ENCODE assay signal across 8 mouse cellular contexts in the genomic region with DNA sequence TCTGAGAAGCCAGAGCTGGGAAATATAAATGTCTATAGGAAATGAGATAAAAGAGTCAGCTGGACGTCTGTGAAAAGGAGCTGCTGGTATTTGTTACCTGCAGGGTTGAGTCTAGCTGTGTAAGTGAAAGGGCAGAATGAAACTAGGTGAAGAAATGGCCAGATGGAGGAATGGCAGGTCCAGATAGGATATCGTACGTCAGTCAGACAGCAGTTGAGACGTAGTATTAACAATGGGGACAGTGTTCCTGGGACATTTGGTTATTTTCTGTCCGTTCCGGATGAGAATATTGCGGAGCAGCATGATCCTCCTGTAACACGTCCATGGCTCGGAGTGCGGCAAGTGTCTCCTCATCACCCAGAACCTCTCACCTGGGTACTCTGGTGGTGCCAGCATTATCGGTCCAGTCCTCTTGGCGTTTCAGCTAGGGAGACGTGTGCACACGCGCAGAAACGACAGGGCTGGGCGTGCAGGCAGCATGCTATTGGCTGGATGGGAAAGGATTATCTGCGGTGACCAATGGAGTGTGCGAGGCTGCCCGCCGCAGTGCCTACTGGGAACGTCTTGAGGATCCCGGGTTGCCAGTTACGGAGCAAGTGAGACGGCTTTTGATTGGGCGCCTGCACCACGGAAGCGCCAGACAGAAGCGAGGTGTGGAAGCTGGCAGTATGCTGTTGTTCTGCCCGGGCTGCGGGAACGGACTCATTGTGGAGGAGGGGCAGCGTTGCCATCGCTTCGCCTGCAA. TPM values are rescaled to one million over a fixed set of nuclear protein-coding genes. Genes with fewer than 3 reads are reported as not detected.
A peak's percentile ranks its signal among the peaks of the same experiment; 100 is the strongest.
DNase-seq lines count a peak whose midpoint lies in the region; ATAC-seq lines count a peak whose summit lies in the region.

Polr3k (plus strand) TSS at position 547 of the 745 bp plus-strand sequence.

- H3K4me1 ChIP-seq in brown adipose tissue, adult 24 weeks (ENCODE audit: control insufficient read depth, insufficient read depth, insufficient read length, low read length) = no peaks in the 10 kb centered on the region
- H3K4me1 ChIP-seq in heart, embryonic 13.5 days = peaks cover 19% of the 10 kb centered on the region
- H3K4me1 ChIP-seq in liver, embryonic 12.5 days = peaks cover 34% of the 10 kb centered on the region
- no peaks in the 10 kb centered on the region for H3K4me1 ChIP-seq in stomach, embryonic 15.5 days

- ATAC-seq in heart, embryonic 13.5 days (ENCODE audit: extremely low read depth, insufficient number of reproducible peaks, low FRiP score, low TSS enrichment) = peak; percentile 100
- ATAC-seq in liver, embryonic 12.5 days = peak; percentile 100
- ATAC-seq in stomach, embryonic 15.5 days (ENCODE audit: insufficient read depth, low FRiP score, low read depth) = peak; percentile 100

- H3K27me3 ChIP-seq in heart, embryonic 13.5 days (replicated peaks) = no peaks in the 10 kb centered on the region
- H3K27me3 ChIP-seq in liver, embryonic 12.5 days (replicated peaks) = no peaks in the 10 kb centered on the region
- H3K27me3 ChIP-seq in stomach, embryonic 15.5 days (replicated peaks) = no peaks in the 10 kb centered on the region

- under 1% methylated on average over 35 of the region's 35 CpGs for WGBS in heart, embryonic 13.5 days
- WGBS in liver, embryonic 12.5 days (ENCODE audit: insufficient replicate concordance) = under 1% methylated on average over 35 of the region's 35 CpGs
- under 1% methylated on average over 35 of the region's 35 CpGs for WGBS in stomach, embryonic 15.5 days

- peaks cover 21% of the 10 kb centered on the region for H3K36me3 ChIP-seq in heart, embryonic 13.5 days
- H3K36me3 ChIP-seq in liver, embryonic 12.5 days = peaks cover 23% of the 10 kb centered on the region
- H3K36me3 ChIP-seq in stomach, embryonic 15.5 days = no peaks in the 10 kb centered on the region

- H3K4me2 ChIP-seq in heart, embryonic 13.5 days = peak within 1 kb of the TSS; percentile 87
- peak within 1 kb of the TSS; percentile 85 for H3K4me2 ChIP-seq in liver, embryonic 12.5 days
- peak within 1 kb of the TSS; percentile 57 for H3K4me2 ChIP-seq in stomach, embryonic 15.5 days

- no peaks in the 10 kb centered on the region for H3K9me3 ChIP-seq in heart, embryonic 13.5 days
- H3K9me3 ChIP-seq in liver, embryonic 12.5 days (replicated peaks) = no peaks in the 10 kb centered on the region
- no peaks in the 10 kb centered on the region for H3K9me3 ChIP-seq in stomach, embryonic 15.5 days

- peak; percentile 97 for DNase-seq in CD4-positive, CD25-positive, alpha-beta regulatory T cell, adult 2 months (ENCODE audit: low read depth, low spot score)
- peak; percentile 70 for DNase-seq in fat pad, adult 2 months (ENCODE audit: extremely low read depth, low read depth, low spot score)
- peak; percentile 95 for DNase-seq in kidney, postnatal 10 days
- DNase-seq in natural killer cell, adult 2 months (ENCODE audit: low spot score in 2 of 2) = peak; percentile 89 to 91

- peak within 1 kb of the TSS; percentile 91 for H3K9ac ChIP-seq in heart, embryonic 13.5 days
- H3K9ac ChIP-seq in liver, embryonic 12.5 days = peak within 1 kb of the TSS; percentile 87
- H3K9ac ChIP-seq in stomach, embryonic 15.5 days = peak within 1 kb of the TSS; percentile 63

- H3K27ac ChIP-seq in brown adipose tissue, adult 24 weeks (replicated peaks; ENCODE audit: low read depth, low read length) = no peak within 1 kb of the TSS
- H3K27ac ChIP-seq in heart, embryonic 13.5 days (replicated peaks) = peak within 1 kb of the TSS; percentile 79
- peak within 1 kb of the TSS; percentile 84 for H3K27ac ChIP-seq in liver, embryonic 12.5 days
- H3K27ac ChIP-seq in stomach, embryonic 15.5 days = peak within 1 kb of the TSS; percentile 77; the same call in 1 of the 2 replicates

- peak within 1 kb of the TSS; percentile 62 for H3K4me3 ChIP-seq in brown adipose tissue, adult 24 weeks (ENCODE audit: insufficient read depth, low read depth, low read length)
- H3K4me3 ChIP-seq in heart, embryonic 13.5 days = peak within 1 kb of the TSS; percentile 86
- H3K4me3 ChIP-seq in liver, embryonic 12.5 days = peak within 1 kb of the TSS; percentile 87
- H3K4me3 ChIP-seq in stomach, embryonic 15.5 days (replicated peaks) = peak within 1 kb of the TSS; percentile 82

RNA-seq across cellular contexts. Expression of gene Polr3k, which starts in this region (rescaled TPM):
- 16.7 and 22.2 TPM in 2 replicates for polyA plus RNA-seq in brown adipose tissue, adult 24 weeks (2012; ENCODE audit: insufficient read depth, insufficient read length, missing spikeins)
- 45.2 and 51.8 TPM in 2 replicates for polyA plus RNA-seq in heart, embryonic 13.5 days (2015; fragmentation: Nextera tagmentation; extraction: Ambion mirVana)
- polyA plus RNA-seq in liver, embryonic 12.5 days (2016; fragmentation: Nextera tagmentation; extraction: Ambion mirVana) = 42.4 and 44.1 TPM in 2 replicates
- polyA plus RNA-seq in stomach, embryonic 15.5 days (2015; fragmentation: Nextera tagmentation; extraction: Ambion mirVana) = 82.0 and 89.3 TPM in 2 replicates
